Mouse (Mus musculus) kidney, adult 11 months (tissue): ENCODE results near the gene Kcnk13.
"Not testable (repeated sequence)": the region's sequence is repeated elsewhere in the genome, so short reads cannot be mapped to it uniquely, and the experiment has no call there.

Experiments
- DNase-seq: peaks from one replicate; pipeline ENCODE4 v3.0.0; 2022

Kcnk13 gene

GRCm38 (mm10) chr12:99966116-99966770, 1.9 kb downstream of the Kcnk13 start:
- DNase-seq, result no peak

GRCm38 (mm10) chr12:99966881-99967363, 2.6 kb downstream of the Kcnk13 start:
- no peak for DNase-seq

- no peak for DNase-seq
Measured at GRCm38 (mm10) chr12:99969906-99970305, 5.6 kb downstream of the Kcnk13 start.

GRCm38 (mm10) chr12:99971205-99971894, 7.1 kb downstream of the Kcnk13 start:
- DNase-seq, result not testable (repeated sequence)

GRCm38 (mm10) chr12:99972825-99973224, 8.5 kb downstream of the Kcnk13 start:
- DNase-seq, result no peak

- DNase-seq, result no peak
Measured at GRCm38 (mm10) chr12:99973659-99974058, 9.4 kb downstream of the Kcnk13 start.

- DNase-seq, result no peak
Measured at GRCm38 (mm10) chr12:99979541-99979940, 15.2 kb downstream of the Kcnk13 start.

DNA sequence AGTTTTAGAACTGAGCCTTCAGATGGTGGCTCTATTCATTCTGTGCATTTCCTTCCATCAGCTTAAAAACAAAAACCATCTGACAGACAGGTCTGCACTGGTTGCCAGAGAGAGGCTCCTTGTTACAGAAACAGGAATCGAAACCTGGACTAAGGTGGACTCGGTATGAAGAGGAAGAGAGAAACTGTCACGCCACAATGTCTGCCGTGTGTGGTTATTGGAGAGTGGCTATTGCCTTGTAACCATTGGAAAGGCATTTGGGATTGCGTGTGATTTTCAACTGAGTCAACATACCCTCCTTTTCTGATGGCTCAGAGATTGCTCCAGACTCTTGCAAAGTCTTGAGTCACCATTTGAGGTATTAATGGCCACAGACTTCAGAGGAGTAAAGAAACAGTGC, 22.5 kb downstream of the Kcnk13 start:
- DNase-seq, result no peak

DNA sequence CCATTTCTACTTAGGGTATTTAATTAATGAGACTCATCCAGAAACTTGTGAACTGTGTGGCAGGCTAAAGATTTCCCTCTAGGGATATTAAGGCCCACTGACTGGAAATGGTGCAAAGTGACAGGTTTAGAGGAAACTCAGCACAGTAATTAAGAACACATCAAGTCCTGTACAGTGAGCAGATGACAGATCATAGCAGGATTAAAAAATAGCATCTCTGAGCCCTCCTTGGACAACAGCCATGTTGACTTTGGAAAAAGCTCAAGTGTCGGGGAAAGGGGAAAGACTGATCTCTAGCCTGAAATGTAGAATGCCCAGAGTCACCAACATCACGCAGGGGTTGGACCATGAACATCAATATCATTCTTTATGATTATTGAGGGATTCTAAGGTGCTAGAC, 23.8 kb downstream of the Kcnk13 start:
- no peak for DNase-seq

DNA sequence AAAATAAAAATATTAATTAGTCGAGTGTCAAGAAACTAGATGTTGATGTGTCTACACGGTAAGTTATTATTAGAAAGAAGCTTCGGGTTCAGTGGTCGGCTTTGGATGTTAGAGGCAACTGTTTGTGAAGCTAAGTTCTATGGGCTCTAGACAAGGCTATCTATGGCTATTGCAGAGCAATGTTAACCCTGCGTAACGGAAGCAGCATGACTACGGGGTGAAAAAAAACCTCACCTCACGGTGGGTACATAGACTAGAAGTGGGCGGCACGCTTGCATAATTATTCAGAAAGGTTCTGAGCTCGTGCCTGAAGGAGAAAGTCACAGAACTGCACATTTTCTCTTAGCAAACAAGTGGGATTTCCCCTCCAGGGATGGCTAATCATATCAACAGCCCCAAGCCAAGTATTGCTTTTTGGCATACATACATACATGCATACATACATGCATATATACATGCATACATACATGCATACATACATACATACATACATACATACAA, 28.1 kb downstream of the Kcnk13 start:
- no peak for DNase-seq

DNA sequence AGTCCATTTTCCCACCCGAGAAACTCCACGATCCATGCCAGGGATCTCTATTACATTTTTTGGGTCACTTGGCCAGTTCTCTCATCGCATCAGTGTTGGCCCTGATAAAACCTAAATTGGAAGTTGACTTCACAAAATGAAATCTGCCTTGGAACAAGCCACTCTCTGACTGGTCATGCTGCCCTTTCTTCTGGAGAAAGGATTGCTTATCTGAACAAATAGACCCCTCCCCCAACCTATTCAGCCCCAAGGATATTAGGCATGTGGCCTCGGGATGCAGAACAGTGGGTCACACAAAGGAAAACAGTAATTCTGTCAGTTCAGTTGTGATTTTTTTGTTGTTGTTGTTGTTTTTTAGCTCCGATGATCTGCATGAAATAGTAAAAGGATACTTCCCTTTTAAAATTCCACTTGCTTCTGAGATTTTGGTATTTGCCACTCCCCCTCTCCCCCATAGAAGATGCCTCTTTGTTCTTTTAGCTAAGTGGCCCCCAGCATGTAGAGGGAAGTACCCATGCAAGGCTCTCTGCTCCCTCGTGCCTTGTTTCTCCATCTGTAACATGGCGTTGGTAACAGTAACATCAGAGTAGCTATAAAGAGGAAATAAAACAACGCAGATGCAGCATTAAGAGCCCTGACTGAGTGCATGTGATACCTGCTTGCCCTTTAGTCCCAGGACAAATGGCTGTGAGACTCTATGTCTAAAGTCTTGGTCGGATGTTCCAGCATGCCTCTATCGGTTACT, 29.0 kb downstream of the Kcnk13 start:
- no peak for DNase-seq

GRCm38 (mm10) chr12:99995951-99996350, 31.7 kb downstream of the Kcnk13 start:
- no peak for DNase-seq

DNA sequence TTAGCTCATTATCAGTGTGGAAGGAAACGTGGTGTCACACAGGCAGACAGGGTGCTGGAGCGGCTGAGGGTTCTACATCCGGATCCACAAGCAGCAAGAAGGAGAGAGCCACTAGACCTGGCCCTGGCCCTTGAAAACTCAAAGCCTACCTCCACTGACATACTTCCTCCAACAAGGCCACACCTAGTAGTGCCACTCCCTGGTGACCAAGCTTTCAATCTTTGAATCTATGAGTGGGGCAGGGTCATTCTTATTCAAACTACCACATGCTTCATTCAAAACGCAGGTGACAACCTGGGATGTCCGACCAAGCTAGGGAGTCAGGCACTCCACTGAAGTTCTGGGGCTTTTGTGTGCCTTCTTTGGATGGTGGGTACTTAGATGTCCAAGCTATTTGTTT, 35.4 kb downstream of the Kcnk13 start:
- no peak for DNase-seq

DNA sequence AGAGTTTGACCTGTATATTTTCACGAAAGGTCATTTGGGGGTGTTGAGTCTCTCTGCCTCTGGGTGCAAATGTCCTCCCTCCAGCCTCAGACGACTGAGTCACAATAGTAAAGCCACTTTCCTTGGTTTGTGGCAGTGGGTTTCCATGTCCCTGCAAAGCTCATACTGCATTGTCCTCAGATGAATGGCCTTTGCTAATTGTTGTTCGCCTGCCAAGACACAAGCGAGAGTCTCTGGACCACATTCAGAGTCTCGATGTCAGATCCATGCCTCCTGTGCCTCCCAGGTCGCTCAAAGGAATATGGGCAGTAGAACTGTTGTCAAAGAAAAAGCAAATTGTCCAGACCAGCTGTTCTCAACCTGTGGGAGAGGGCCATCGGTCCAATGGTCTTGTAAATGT, 36.1 kb downstream of the Kcnk13 start:
- DNase-seq, result no peak

DNA sequence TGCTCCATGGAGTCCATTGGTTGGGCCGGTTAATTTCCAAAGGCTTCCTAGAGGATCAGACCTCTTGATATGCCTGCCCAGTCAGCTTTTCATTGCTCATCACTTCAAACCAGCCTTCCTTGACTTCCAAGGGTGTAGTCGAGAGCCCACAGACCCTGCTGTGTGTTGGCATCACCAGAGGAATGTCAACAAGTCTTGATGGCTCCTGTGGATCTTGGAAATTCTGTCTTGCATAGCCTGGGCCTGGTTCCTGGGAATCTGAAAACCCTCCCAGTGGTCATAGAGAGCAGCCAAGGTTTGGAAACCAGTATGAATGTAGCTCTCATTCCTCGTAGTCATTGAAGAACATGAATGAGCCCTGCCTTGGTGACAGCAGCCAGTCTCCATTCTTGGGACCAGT, 36.9 kb downstream of the Kcnk13 start:
- DNase-seq, result no peak

- no peak for DNase-seq
Measured at GRCm38 (mm10) chr12:100001910-100002309, 37.6 kb downstream of the Kcnk13 start.

GRCm38 (mm10) chr12:100002914-100003587, 38.8 kb downstream of the Kcnk13 start:
- no peak for DNase-seq

GRCm38 (mm10) chr12:100005285-100005684, 41.0 kb downstream of the Kcnk13 start:
- DNase-seq, result no peak

DNA sequence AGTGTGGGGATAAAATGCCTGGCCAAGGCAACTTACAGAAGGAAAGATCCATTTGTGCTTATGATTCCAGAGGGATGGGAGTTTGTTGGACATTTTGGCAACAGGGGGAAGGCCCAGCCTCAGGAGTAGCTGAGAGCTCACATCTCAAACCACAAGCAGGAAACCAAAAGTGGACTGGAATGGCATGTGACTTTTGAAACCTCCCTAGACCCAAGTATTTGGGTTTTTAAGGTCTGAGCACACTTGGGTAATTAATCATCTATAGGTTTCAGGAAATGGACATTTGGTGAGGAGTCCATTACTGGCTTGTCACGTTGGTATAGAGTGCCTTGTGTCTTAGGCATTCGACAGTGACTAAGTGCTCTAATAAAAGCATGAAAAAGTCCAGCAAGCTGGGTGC, 42.4 kb downstream of the Kcnk13 start:
- no peak for DNase-seq

GRCm38 (mm10) chr12:100012839-100013238, 48.5 kb downstream of the Kcnk13 start:
- DNase-seq, result no peak

DNA sequence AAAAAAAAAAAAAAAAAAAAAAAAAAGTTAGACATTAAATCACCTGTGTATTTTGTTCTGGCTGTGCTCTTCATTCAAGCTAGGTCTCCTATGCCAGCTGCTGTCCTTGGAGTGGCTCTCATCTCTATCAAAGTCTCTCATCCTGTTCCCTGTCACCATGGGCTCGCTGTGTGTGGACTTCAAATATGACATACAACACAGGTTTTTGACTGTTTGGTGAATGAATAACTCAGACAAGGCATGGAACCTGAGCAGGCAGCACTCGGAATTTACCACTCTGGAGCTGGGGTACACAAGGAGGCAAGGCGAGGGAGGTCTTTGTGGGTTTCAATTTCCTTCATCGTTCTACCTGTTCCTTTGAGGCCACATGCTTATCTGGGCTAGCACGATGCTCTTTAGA, 50.8 kb downstream of the Kcnk13 start:
- DNase-seq, result no peak

- no peak for DNase-seq
Measured at GRCm38 (mm10) chr12:100017709-100018108, 53.4 kb downstream of the Kcnk13 start.

DNA sequence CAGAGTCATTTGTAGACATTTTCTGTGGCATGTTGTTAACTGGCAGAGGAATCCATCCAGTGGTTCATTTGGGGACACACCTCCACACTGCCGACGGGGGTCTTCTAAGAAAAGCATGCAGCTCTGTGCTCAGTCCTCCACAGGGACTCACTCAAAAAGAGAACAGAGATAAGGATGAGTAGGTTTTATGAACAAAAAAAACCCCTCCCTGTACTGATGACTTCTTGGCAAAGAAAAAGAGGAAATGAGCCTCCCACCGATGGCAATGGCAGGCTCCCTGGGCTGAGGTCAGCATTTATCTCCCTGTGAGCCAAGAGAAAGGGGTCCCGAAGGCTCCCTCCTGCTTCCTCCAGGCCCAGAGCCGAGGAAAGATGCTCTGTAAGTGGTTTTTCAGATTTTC, 58.2 kb downstream of the Kcnk13 start:
- no peak for DNase-seq
